Mouse (Mus musculus): ENCODE data around the gene Gm10337. TPM values are rescaled to one million over a fixed set of nuclear protein-coding genes. Genes with fewer than 3 reads are reported as not detected.

Gene Gm10337
- polyA plus RNA-seq, 1 experiment from 2014 or later: 4.8 TPM

DNA sequence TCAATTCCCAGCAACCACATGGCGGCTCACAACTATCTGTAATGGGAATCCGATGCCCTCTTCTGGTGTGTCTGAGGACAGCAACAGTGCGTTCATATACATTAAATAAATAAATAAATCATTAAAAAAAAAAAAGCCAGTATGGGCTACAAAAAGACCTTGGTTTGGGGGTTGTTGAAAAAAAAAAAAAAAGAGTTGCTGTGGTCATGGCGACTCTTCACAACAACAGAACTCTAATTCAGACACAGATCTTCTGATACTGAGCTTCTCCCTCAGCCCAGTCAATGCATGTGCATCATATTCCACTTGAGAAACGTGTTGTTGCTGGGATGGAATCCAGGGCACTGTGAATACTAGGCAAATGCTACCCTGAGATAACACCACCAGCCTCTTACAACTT is 49.1 kb downstream of the Gm10337 start:
- no peaks in the 10 kb centered on the region for H3K9me3 ChIP-seq (replicated peaks)
- H3K27ac ChIP-seq: no peak overlapping the region
- H3K4me3 ChIP-seq: no peak overlapping the region
- no peaks in the 10 kb centered on the region for H3K27me3 ChIP-seq (ENCODE audit: low read depth, poor library complexity, severe bottlenecking)
- no peaks in the 10 kb centered on the region for H3K4me1 ChIP-seq
- no peak for DNase-seq (ENCODE audit: low spot score)
- 94% methylated on average over 5 of the region's 5 CpGs for WGBS
- peaks cover 73% of the 10 kb centered on the region for H3K36me3 ChIP-seq

Other genes with a start within 250 kb of the Gm10337 start
- gene Rarg, start 246.2 kb upstream of the Gm10337 start, polyA plus RNA-seq (2016; fragmentation: Nextera tagmentation; extraction: Ambion mirVana): 111 and 148 TPM in 2 replicates
- gene Gm9918, start 233.2 kb upstream of the Gm10337 start, polyA plus RNA-seq (2016; fragmentation: Nextera tagmentation; extraction: Ambion mirVana): 1.1 and 1.4 TPM in 2 replicates
- gene Mfsd5, start 224.3 kb upstream of the Gm10337 start, polyA plus RNA-seq (2016; fragmentation: Nextera tagmentation; extraction: Ambion mirVana): 69.5 and 76.5 TPM in 2 replicates
- 60.6 and 63.5 TPM in 2 replicates for gene Espl1, start 207.5 kb upstream of the Gm10337 start, polyA plus RNA-seq (2016; fragmentation: Nextera tagmentation; extraction: Ambion mirVana)
- gene Pfdn5, start 177.6 kb upstream of the Gm10337 start, polyA plus RNA-seq (2016; fragmentation: Nextera tagmentation; extraction: Ambion mirVana): 351 and 381 TPM in 2 replicates
- 123 and 135 TPM in 2 replicates for gene Myg1, start 172.0 kb upstream of the Gm10337 start, polyA plus RNA-seq (2016; fragmentation: Nextera tagmentation; extraction: Ambion mirVana)
- 150 and 163 TPM in 2 replicates for gene Aaas, start 153.0 kb upstream of the Gm10337 start, polyA plus RNA-seq (2016; fragmentation: Nextera tagmentation; extraction: Ambion mirVana)
- 1.6 and 1.8 TPM in 2 replicates for gene Sp7, start 136.5 kb upstream of the Gm10337 start, polyA plus RNA-seq (2016; fragmentation: Nextera tagmentation; extraction: Ambion mirVana)
- 9.1 and 9.8 TPM in 2 replicates for gene Sp1, start 97.6 kb upstream of the Gm10337 start, polyA plus RNA-seq (2016; fragmentation: Nextera tagmentation; extraction: Ambion mirVana)
- 0.15 TPM in 1 of 2 replicates, not detected in the other for gene Amhr2, start 58.4 kb upstream of the Gm10337 start, polyA plus RNA-seq (2016; fragmentation: Nextera tagmentation; extraction: Ambion mirVana)
- gene Prr13, start 44.7 kb upstream of the Gm10337 start, polyA plus RNA-seq (2016; fragmentation: Nextera tagmentation; extraction: Ambion mirVana): 57.6 and 60.5 TPM in 2 replicates
- gene Pcbp2, start 33.2 kb upstream of the Gm10337 start, polyA plus RNA-seq (2016; fragmentation: Nextera tagmentation; extraction: Ambion mirVana): 230 and 235 TPM in 2 replicates
- 23.8 and 27.7 TPM in 2 replicates for gene Map3k12, start 13.3 kb downstream of the Gm10337 start, polyA plus RNA-seq (2016; fragmentation: Nextera tagmentation; extraction: Ambion mirVana)
- gene Tarbp2, start 14.5 kb downstream of the Gm10337 start, polyA plus RNA-seq (2016; fragmentation: Nextera tagmentation; extraction: Ambion mirVana): 143 and 150 TPM in 2 replicates
- 1.7 and 1.8 TPM in 2 replicates for gene Npff, start 21.2 kb downstream of the Gm10337 start, polyA plus RNA-seq (2016; fragmentation: Nextera tagmentation; extraction: Ambion mirVana)
- gene Gm28047, start 121.3 kb downstream of the Gm10337 start, polyA plus RNA-seq (2016; fragmentation: Nextera tagmentation; extraction: Ambion mirVana): 0.31 TPM in 1 of 2 replicates, not detected in the other
- gene Atf7, start 121.7 kb downstream of the Gm10337 start, polyA plus RNA-seq (2016; fragmentation: Nextera tagmentation; extraction: Ambion mirVana): 22.2 and 27.0 TPM in 2 replicates
- 61.8 and 74.3 TPM in 2 replicates for gene Atp5g2, start 168.6 kb downstream of the Gm10337 start, polyA plus RNA-seq (2016; fragmentation: Nextera tagmentation; extraction: Ambion mirVana)
- 26.3 and 33.5 TPM in 2 replicates for gene Calcoco1, start 218.5 kb downstream of the Gm10337 start, polyA plus RNA-seq (2016; fragmentation: Nextera tagmentation; extraction: Ambion mirVana)